Mouse (Mus musculus) kidney, adult 2 months (tissue): ENCODE measurements at regions not wholly inside any gene's neighbourhood (a gene's known extent, or its start where the extent isn't known, plus 50 kb on each side); places are given as distances from the start of the nearest gene placed in this dataset.

Experiments
- CTCF ChIP-seq: fragments of 200-500 bp; conservative IDR thresholded peaks from 2 replicates; pipeline ENCODE4 v1.5.1; 2011; ENCODE audit warnings: low read depth, mild to moderate bottlenecking, control low read depth, low read length, moderate library complexity, mixed read lengths; ENCODE audit not compliant: insufficient read depth, insufficient read length
- POLR2A ChIP-seq: fragments of 200-500 bp; IDR thresholded peaks from one replicate; pipeline ENCODE4 v1.6.1; 2011; ENCODE audit warnings: low read depth, low read length, control low read depth

- TF ChIP-seq CTCF (no peak), POLR2A (no peak)
These were observed 232.3 kb upstream of the Dlgap1 start for GRCm38 (mm10) chr17:69736379-69737096.
